Mouse (Mus musculus): ENCODE results near the gene Plod1.

Gene Plod1

GRCm38 (mm10) chr4:147936331-147936954 lies at the start of gene Plod1:
Gene Plod1 (minus strand): TSS chr4:147936767.
- peak; percentile 82 to 86 for DNase-seq (ENCODE audit: low spot score in 2 of 2)

DNA sequence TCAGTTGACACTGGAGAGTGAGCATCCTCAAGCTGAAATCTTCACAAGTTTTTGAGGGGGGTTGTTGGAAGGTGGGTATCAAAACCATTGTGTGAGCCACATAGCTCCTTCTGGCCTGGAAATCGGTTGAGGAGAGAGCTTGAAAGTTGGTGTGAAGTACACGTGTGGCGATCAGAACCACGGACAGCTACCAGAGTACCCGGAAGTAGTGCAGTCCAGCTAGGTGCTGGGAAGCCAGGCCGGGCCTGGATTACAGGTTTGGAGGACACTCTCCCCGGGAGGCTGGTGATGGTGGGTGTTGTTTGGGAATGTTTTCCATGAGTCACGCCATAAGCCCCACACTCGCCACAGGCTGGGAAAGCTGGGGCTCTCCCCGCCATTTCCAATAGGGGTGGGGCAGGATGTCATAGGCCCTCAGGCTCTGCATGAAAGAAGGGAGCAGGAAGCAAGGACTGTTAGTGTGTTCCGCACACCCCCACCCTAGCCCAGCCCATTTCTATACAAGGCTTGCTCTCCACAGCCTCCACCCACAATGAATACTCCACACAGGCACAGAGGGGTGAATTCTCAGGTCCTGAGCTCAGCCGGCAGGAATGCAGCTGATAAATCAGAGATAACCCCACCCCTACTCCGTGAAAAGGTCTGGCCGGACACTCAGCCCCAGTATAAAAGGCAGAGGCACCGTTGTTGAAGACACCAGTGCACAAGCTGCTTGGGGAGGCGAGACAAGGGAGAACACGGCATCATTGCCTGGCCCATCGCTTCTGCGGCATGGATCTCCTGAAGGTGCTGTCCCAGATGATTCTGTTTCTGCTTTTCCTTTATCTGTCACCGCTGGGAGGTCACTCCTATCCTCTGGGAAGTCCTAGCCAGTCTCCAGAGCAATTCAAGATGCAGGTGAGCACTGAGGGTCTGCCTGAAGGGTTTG lies 48.9 kb upstream of the Plod1 start, which contains the start of gene Nppb:
Gene Nppb (plus strand): TSS at position 584 of the 928 bp plus-strand sequence.
- no peak for DNase-seq (ENCODE audit: low spot score in 2 of 2)

GRCm38 (mm10) chr4:147979441-147979860 lies 42.9 kb upstream of the Plod1 start:
- DNase-seq (ENCODE audit: low spot score in 2 of 2) = no peak

- DNase-seq (ENCODE audit: low spot score in 2 of 2) = no peak
These were observed 41.8 kb upstream of the Plod1 start for GRCm38 (mm10) chr4:147978391-147978790.

DNA sequence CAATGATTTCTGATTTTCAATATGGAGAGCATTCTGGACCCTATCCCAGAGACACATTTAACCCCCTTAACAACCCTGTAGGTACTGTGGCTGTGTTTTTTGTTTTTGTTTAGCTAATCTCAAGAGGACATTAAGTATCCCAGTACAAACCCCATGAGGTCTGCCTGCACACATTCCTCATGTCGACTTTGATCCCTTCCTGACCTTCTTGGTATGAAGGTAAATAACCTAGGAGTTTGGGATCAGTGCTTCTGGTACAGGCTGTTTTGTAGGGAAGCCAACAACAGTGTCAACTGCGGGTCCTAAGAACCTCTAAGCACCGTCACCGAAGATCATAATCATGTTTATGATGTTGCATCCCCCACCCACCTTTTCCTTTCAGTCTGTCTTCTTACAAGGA lies 41.2 kb upstream of the Plod1 start:
- no peak for DNase-seq (ENCODE audit: low spot score in 2 of 2)

DNA sequence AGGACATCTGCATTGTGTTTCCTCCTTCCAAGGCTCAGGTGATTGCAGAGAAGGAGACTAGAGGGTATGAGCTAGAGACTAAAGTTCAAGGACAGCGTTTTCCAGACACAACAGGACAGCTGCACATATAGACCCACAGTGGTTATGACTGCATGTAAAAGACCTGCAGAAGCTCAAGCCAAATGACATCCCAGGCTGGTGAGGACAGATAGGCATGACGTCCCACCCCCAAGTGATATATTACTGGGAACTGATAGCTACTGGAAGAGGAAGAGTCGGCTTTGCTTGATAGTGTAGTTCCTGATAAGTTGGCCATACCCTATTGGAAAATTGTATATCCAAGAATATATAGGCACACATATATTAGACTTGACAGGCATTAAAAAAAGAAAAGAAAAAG lies 39.7 kb upstream of the Plod1 start:
- no peak for DNase-seq (ENCODE audit: low spot score in 2 of 2)

- DNase-seq (ENCODE audit: low spot score in 2 of 2) = no peak
These were observed 32.8 kb upstream of the Plod1 start for GRCm38 (mm10) chr4:147969337-147969736.

DNA sequence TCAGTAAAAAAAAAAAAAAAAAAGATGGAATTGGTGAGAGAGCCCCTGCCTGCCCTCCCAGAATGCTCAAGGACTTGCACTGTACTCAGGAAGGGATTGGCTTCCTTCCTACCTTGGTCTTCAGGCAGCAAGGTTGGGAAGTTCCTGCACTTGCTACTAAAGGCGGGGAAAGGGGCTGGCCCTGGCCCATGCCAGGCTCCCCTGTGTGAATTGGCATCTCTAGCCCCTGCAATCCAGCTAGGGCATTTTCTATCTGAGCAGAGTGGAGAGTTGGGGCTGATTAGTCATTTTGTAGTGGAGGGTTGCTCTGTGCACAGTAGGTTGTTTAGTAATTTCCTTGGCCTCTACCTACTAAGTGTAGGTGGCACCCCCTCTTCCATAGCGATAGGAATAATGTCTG lies 32.2 kb upstream of the Plod1 start:
- DNase-seq (ENCODE audit: low spot score in 2 of 2) = no peak

- DNase-seq (ENCODE audit: low spot score in 2 of 2) = no peak
These were observed 29.1 kb upstream of the Plod1 start for GRCm38 (mm10) chr4:147965712-147966111.

GRCm38 (mm10) chr4:147963623-147964022 lies 27.1 kb upstream of the Plod1 start:
- no peak for DNase-seq (ENCODE audit: low spot score in 2 of 2)

DNA sequence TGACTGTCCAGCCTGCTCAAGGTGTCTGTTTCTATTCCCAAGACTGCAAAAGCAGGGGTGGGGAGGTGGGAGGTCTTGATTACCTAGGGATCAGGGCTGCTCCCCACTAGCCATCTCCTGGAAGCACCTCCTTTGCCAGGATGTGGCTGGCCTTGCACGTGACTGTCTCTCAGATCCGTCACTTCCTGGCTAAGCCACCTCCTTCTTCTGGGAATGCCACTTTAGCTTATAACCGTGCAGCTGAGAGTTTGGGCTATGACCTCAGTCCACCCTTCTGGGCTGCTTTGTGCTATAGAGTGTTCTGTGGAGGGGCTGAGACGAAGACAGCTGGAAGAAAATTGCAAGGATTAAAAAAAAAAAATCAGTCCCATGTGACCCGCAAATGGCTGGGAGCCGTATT lies 26.2 kb upstream of the Plod1 start:
- no peak for DNase-seq (ENCODE audit: low spot score in 2 of 2)

DNA sequence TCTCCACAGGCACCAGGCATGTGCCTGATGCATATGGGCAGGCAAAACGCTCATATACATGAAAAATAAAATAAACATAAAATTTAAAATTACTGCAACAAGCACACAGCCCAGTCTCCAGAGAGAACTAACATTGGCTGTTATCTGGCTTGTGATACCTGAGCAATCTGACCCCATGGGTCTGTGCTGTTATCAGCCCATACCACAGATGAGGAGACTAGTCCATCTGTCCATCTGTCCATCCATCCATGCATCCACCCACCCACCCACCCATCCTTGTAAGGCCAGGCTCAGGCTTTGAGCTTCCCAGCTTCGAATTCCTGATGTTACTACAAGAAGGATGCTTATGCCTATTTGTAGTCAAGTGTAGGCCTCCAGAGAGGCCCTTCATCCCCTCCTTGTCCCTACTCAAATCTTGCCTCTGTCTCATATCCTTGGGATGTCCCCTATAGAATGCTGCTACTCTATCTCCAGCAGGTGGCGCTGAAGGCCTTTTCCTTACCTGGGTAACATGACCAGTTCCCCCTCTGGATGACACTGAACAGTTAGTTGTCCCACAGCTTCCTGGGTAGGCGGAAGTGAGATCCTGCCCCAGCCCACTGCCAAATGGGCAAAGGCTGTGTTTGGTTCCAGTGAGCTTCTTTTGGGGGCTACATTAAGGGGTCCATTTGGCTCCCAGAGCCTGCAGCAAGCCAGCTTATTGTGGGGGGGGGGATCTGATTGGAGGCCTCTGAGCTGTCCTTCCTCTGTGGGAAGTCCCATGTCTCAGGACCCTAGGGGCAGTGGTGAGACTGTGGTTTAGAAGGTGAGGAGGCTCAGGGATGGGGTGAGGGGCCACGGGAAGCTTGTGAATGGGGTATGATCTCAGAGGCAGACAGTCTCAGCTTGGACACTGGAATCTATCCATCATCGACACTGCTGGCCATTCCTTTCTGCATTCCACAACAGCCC lies 23.6 kb upstream of the Plod1 start:
- peak; percentile 65 to 74 for DNase-seq (ENCODE audit: low spot score in 2 of 2)

DNA sequence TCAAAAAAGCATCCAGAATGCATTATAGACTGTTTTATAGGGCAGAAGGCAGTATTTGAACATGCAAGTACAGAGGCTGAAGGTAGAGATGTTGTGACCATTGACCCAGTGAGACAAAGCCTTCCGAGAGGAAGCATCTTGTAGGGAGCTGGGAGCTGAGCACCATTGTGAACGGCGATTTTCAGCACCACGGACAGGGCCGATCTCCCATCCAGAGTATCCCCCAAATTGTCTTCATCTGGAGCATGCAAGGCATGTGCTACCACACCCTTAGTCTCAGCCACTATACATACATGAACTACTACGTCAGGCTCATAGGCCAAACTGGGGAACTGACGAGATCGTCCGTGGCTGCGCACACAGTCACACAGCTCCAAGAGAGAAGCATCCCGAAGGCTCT lies 20.6 kb upstream of the Plod1 start:
- no peak for DNase-seq (ENCODE audit: low spot score in 2 of 2)

DNA sequence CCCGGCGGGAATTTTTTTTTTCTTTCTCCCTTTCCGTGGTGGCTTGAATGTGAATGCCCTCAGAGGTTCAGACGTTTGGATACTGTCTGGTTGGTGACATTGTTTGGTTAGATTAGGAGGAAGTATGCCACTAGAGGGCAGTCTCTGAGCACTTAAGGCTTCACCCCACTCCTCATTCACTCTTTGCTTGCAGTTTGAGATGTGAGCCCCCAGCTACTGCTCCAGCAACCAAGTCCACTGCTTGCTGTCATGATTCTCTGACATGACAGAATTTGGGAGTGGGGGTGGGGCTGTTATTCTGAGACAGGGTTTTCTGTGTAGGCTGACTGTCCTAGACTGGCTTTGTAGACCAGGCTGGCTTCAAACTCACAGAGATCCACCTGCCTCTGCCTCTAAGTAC lies 17.0 kb upstream of the Plod1 start:
- peak in 1 of 2 experiments; percentile 60 for DNase-seq (ENCODE audit: low spot score in 2 of 2)

DNA sequence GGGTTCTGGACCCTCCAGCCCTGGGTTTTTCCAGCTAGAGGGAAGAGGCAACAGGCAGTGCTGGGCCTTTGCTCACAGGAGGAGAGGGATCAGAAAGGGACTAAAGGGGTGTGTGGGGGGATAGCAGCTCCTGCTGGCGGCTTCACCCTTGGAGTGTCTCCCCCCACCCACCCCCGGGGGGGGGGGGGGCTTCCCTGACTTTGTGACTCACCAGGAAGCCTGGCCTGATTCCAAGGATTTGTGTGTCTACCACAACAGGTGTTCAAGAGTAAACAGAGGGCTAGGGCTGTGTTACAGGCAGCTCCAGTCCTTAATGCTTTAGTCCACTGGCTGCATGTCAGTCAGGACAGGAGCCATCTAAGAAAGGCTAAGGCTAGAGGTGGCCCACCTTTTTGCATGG lies 10.9 kb upstream of the Plod1 start:
- DNase-seq (ENCODE audit: low spot score in 2 of 2) = no peak

DNA sequence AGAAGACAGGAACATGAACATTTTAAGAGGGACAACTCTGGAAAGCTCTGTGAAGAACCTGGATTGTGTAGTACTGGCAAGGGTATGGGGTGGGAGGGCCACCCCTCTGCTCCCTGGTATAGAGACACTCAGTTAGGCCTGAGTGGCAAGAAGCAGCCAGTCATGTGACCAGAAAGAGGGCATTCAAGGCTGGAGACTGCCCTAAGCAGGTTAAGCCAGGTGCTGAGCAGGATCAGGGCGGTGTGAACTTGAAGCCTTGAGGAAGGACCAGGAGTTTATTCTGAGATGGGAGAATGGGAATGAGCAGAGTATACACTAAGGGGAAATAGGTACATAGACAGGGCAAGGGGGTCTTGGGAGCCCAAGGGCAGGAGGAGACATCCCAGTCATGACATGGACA lies 6.4 kb upstream of the Plod1 start:
- no peak for DNase-seq (ENCODE audit: low spot score in 2 of 2)

GRCm38 (mm10) chr4:147941045-147942020 lies 4.8 kb upstream of the Plod1 start:
- peak in 1 of 2 experiments; percentile 53 for DNase-seq (ENCODE audit: low spot score in 2 of 2)

GRCm38 (mm10) chr4:147940576-147941044 lies 4.0 kb upstream of the Plod1 start, which contains the start of gene 2510039O18Rik:
Gene 2510039O18Rik (plus strand): TSS chr4:147940895.
- peak; percentile 91 to 94 for DNase-seq (ENCODE audit: low spot score in 2 of 2)

GRCm38 (mm10) chr4:147940111-147940510 lies 3.5 kb upstream of the Plod1 start:
- DNase-seq (ENCODE audit: low spot score in 2 of 2) = peak in 1 of 2 experiments; percentile 56

Measured in right cerebral cortex, postnatal 10 days (tissue).